Mouse (Mus musculus) hematopoietic stem cell, adult 5-6 weeks (primary cell): ENCODE measurements at regions not wholly inside any gene's neighbourhood (a gene's known extent, or its start where the extent isn't known, plus 50 kb on each side); places are given as distances from the start of the nearest gene placed in this dataset.

Experiments
- ATAC-seq, 2 experiments: fragments of 125-278 bp in 1 of 2; replicated peaks in 1 of 2; 2 replicates each; pipeline ENCODE4 v1.8.0; 2016 to 2017; ENCODE audit warnings: inconsistent platforms in 2 of 2, mild to moderate bottlenecking in 2 of 2, moderate number of reproducible peaks in 2 of 2, low read depth in 1 of 2, moderate TSS enrichment in 1 of 2; ENCODE audit not compliant: low FRiP score in 2 of 2, poor library complexity in 2 of 2, severe bottlenecking in 2 of 2, insufficient read depth in 1 of 2, low TSS enrichment in 1 of 2

- ATAC-seq: peak in 1 of 2 experiments; percentile 4; a peak in 1 of 4 replicates
Observed at GRCm38 (mm10) chr7:136007796-136008455, 291.8 kb upstream of the Mki67 start.

DNA sequence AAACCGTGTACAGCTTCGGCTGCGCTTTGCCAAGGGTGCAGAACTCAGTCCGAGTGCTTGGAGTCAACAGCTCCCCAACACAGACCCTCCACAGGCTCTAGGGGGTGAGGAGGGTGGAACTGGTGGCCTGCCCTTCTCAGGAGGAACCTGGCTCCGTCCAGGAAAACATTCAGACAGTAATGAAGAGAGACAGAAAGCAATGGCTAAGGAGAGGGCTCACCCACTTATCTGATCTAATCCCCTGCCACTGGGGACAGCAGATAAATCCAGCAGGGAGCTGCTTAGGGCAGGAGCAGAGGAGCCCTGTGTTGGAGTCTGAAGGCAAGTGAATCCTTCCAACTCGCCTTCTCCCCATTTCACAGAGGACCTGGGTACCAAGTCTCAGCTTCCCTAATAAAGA is 292.3 kb upstream of the Mki67 start:
- ATAC-seq: no peak

GRCm38 (mm10) chr7:136010013-136010412 is 293.9 kb upstream of the Mki67 start:
- ATAC-seq: 0 out of 4 replicates have a peak, but pooled peaks of 1 of the 2 experiments have one; percentile 42

- ATAC-seq: no peak
Observed at GRCm38 (mm10) chr7:136014706-136015105, 298.5 kb upstream of the Mki67 start.

DNA sequence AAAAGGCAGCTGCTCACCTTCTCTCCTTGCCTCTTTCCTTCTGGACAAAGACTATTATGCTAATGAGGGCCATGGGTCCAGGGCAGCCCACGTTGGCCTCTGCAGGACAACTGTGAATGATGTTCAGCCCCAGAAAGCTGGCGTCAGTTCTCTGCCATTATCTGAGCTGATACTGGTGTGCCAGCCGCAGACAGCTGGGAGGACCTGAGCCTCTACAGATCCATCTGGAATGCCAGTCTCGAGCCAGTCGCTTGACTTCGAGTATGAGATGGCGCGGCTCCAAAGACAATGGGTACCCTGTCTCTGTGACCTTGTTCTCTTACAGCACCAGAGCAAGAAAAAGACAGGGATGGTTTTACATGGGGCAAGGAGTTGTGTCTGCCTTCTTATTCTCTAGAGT is 300.8 kb upstream of the Mki67 start:
- no peak for ATAC-seq

GRCm38 (mm10) chr7:136020577-136020976 is 304.4 kb upstream of the Mki67 start:
- ATAC-seq: no peak

DNA sequence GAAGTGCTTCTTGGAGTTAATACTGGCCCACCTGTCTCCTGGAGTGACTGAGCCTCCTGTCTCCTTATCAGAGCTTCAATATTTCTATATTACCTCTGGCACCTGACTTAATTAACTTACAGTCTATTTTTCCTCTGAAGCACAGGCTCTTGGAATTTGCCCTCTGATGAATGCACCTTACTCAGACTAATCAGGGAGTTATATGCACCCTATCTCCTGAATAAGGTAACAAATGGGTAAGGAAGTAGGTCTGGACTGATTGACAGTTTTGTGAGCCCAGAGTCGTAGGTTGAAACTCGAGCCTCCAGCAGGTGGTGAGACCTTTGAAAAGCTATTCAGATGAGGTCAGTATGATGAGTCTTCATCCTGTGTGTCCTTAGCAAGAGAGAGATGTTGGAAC is 304.9 kb upstream of the Mki67 start:
- no peak for ATAC-seq

DNA sequence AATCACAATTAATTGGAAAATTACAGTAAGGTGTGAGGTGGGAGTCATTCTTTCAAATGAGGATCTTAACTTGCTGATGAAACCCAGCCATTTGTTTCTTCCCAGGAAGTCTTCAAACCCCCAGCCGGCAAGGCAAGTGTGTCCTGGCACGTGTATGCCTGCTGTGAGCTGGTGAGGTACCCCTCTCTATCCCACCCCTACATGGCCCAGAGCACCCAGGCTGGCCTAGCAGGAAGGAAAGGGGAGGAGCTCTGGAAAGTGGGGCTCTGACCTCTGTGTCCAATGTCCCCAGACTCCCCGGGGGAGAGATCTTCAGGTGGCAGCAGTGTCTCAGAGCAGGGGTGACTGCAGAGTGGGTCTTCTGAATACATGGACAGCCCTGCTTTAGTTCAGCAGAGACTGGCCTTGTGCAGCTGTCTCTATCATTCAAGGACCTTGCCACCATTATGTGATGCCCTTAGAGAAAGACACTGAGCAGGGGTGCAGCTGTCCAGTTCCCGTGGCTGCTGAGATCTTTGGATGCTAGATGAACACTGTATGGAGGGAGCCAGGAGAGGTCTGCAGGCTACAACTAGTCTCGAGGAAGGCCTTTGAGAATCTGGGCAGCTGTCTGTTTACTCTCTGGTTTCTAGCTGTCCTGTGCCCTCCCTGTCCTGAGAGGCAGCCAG is 306.8 kb upstream of the Mki67 start:
- no peak for ATAC-seq

- ATAC-seq: no peak
Observed at GRCm38 (mm10) chr7:136026451-136026850, 310.3 kb upstream of the Mki67 start.

DNA sequence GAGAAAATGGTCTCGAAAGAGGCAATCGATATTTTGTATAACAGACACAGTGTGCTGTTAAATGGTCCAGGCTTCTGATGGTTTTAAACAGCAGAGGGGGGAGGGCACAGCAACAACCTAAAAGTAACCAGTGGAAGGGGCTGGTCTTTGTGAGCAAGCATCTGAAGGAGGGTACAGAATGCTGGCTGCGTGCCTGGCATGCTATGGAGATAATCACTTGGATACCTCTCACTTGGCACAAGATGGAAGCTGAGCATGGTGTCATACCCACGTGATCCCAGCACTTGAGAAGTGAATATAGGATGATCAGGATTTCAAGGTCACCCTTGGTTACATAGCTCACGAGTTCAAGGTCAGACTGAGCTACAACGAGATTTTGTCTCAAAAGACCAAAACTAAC is 315.9 kb upstream of the Mki67 start:
- ATAC-seq: no peak

- no peak for ATAC-seq
Observed at GRCm38 (mm10) chr7:136033536-136033935, 317.4 kb upstream of the Mki67 start.

DNA sequence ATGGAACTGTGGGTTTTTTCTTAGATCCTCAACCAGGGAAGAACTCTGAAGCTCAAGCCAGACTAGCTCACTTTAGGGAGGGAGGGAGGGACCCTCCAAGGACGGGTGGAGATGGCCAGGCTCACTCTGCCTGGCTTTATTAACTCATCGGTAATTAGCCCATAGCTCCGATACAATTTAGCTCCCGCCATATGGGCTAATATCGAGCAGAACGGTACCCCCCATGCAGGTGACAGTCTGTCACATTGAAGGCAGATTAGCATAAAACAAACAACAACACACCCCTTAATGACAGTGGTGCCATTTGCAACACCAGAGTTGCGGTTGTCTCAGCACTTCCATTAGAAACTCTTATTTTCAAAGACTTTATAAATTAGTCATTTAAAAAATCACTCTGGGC is 319.6 kb upstream of the Mki67 start:
- no peak for ATAC-seq

DNA sequence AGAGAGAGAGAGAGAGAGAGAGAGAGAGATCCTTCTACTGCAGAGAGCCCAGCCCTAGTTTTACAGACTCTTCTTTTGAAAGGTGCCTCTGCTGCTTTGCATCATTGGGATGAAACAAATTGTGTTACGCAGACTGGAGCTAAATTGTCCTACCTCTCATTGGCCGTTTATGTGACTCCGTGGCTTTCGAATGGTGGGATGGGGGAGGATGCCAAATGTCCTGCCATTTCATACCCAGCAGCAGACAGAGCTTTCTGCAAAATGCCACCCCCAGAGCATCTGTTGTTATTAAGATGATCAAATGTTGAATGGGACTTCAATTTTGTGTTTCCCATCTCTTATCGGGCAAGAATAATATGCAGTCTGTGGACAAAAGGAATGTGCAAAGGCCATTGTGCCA is 321.9 kb upstream of the Mki67 start:
- ATAC-seq: no peak

DNA sequence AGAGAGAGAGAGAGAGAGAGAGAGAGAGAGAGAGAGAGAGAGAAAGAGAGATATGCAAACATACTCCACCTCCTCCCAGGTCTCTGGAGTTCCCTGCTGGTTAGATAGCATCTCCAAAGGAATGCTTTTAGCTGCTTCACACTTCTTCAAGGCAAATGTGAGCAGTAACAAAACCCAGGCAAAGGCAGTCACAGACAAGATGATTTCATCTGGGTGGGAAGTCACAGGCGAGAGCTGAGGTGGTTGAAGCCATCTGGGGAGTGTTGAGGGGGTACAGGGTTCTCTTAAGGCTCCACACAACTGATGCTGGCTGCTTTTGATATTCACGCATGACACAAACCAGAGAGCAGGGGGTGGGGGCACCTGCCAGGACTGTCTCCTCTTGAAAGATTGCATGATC is 322.7 kb upstream of the Mki67 start:
- no peak for ATAC-seq

GRCm38 (mm10) chr7:136041921-136042320 is 325.8 kb upstream of the Mki67 start:
- 0 out of 4 replicates have a peak, but pooled peaks of 1 of the 2 experiments have one; percentile 22 for ATAC-seq

GRCm38 (mm10) chr7:136046645-136047363 is 330.6 kb upstream of the Mki67 start:
- no peak for ATAC-seq

GRCm38 (mm10) chr7:136047364-136047945 is 331.3 kb upstream of the Mki67 start:
- ATAC-seq: no peak

- no peak for ATAC-seq
Observed at GRCm38 (mm10) chr7:136048925-136049586, 332.9 kb upstream of the Mki67 start.
